Mouse (Mus musculus) lung, adult 2 months (tissue): ENCODE data around the gene Gpr162.

Experiments used
- CTCF ChIP-seq: fragments of 200-500 bp; IDR thresholded peaks from 2 replicates; pipeline ENCODE4 v1.5.1; 2011; ENCODE audit warnings: mild to moderate bottlenecking, low read length, control low read depth; ENCODE audit not compliant: insufficient read depth
- POLR2A ChIP-seq: fragments of 200-500 bp; IDR thresholded peaks from 2 replicates; pipeline ENCODE4 v1.6.1; 2011; ENCODE audit warnings: low read depth, mild to moderate bottlenecking, control low read depth, low read length, borderline replicate concordance; ENCODE audit errors: extremely low read depth

GRCm38 (mm10) chr6:124903580-124904151, 39.9 kb upstream of the Gpr162 start:
- TF ChIP-seq CTCF (peak; percentile 88), POLR2A (peak; percentile 18; the same call in 1 of the 2 replicates)
